Mouse (Mus musculus) induced T-regulatory cell, adult 2 months (primary cell): Measurements from ENCODE around the gene Fam221b.
A peak's percentile ranks its signal among the peaks of the same experiment; 100 is the strongest.

Source experiments
- DNase-seq: peaks from one replicate; pipeline ENCODE4 v3.0.0-alpha.2; 2012; ENCODE audit warnings: low read depth

Gene Fam221b

GRCm38 (mm10) chr4:43657146-43657545 is 11.8 kb downstream of the Fam221b start:
- DNase-seq = peak; percentile 28

- peak; percentile 96 for DNase-seq
These were observed 12.4 kb downstream of the Fam221b start, which contains the start of gene Hint2 for GRCm38 (mm10) chr4:43656339-43657109. TSS of gene Hint2 (minus strand) at chr4:43656466.

GRCm38 (mm10) chr4:43655656-43656338 is 13.1 kb downstream of the Fam221b start:
- DNase-seq = no peak

GRCm38 (mm10) chr4:43653161-43654015 is 15.6 kb downstream of the Fam221b start, which contains the start of gene Spag8:
TSS of gene Spag8 (minus strand) at chr4:43653594.
- DNase-seq = peak; percentile 41

- DNase-seq = no peak
These were observed 16.2 kb downstream of the Fam221b start for GRCm38 (mm10) chr4:43652726-43653125.

GRCm38 (mm10) chr4:43649783-43650182 is 19.2 kb downstream of the Fam221b start:
- DNase-seq = no peak

- no peak for DNase-seq
These were observed 28.5 kb downstream of the Fam221b start for GRCm38 (mm10) chr4:43640491-43640890.

- no peak for DNase-seq
These were observed 28.9 kb downstream of the Fam221b start for GRCm38 (mm10) chr4:43640076-43640475.

GRCm38 (mm10) chr4:43636751-43637150 is 32.2 kb downstream of the Fam221b start:
- no peak for DNase-seq

- no peak for DNase-seq
These were observed 34.1 kb downstream of the Fam221b start for GRCm38 (mm10) chr4:43634621-43635374.

GRCm38 (mm10) chr4:43633736-43634135 is 35.2 kb downstream of the Fam221b start:
- no peak for DNase-seq

GRCm38 (mm10) chr4:43633296-43633695 is 35.6 kb downstream of the Fam221b start:
- DNase-seq = no peak

- DNase-seq = no peak
These were observed 36.7 kb downstream of the Fam221b start for GRCm38 (mm10) chr4:43631956-43632920.

GRCm38 (mm10) chr4:43631046-43631955 is 37.6 kb downstream of the Fam221b start, which contains the start of gene Npr2:
TSS of gene Npr2 (plus strand) at chr4:43631935.
- peak; percentile 12 for DNase-seq

GRCm38 (mm10) chr4:43630671-43631045 is 38.3 kb downstream of the Fam221b start:
- no peak for DNase-seq

- peak; percentile 84 for DNase-seq
These were observed 38.8 kb downstream of the Fam221b start for GRCm38 (mm10) chr4:43630030-43630581.

GRCm38 (mm10) chr4:43629106-43629817 is 39.7 kb downstream of the Fam221b start:
- DNase-seq = peak; percentile 10

GRCm38 (mm10) chr4:43620146-43620778 is 48.7 kb downstream of the Fam221b start:
- DNase-seq = no peak
